Mouse (Mus musculus) lung, adult 2 months (tissue): ENCODE measurements around the gene Il17rb. TPM values are rescaled to one million over a fixed set of nuclear protein-coding genes. Genes with fewer than 3 reads are reported as not detected.

ENCODE experiments used
- DNase-seq: peaks from one replicate; pipeline ENCODE4 v3.0.0; 2022
- H3K4me1 ChIP-seq: fragments of 200-500 bp; 2 replicates; pipeline ENCODE4 v1.6.1; 2011; ENCODE audit warnings: low read length; ENCODE audit not compliant: control insufficient read depth, insufficient read depth
- H3K4me3 ChIP-seq: fragments of 200-500 bp; replicated peaks from 2 replicates; pipeline ENCODE3; 2011; ENCODE audit warnings: low read depth, mild to moderate bottlenecking, control low read depth, low read length; ENCODE audit errors: extremely low read depth
- CTCF ChIP-seq: fragments of 200-500 bp; IDR thresholded peaks from 2 replicates; pipeline ENCODE4 v1.5.1; 2011; ENCODE audit warnings: mild to moderate bottlenecking, low read length, control low read depth; ENCODE audit not compliant: insufficient read depth
- POLR2A ChIP-seq: fragments of 200-500 bp; IDR thresholded peaks from 2 replicates; pipeline ENCODE4 v1.6.1; 2011; ENCODE audit warnings: low read depth, mild to moderate bottlenecking, control low read depth, low read length, borderline replicate concordance; ENCODE audit errors: extremely low read depth
- WGBS: fragments of 180-500 bp; shearing (Covaris S2); methylation state at CpG from one replicate; pipeline ENCODE4 v1.1.7; 2018; 5-methylcytosine and 5-hydroxymethylcytosine counted together
- polyA plus RNA-seq: library from polyadenylated mRNA; depleted of rRNA; stranded (reverse); fragments of >200 nt; gene quantifications from 2 replicates; pipeline ENCODE4 v1.2.3, GENCODE M21; 2012

Il17rb gene
- polyA plus RNA-seq, 1 experiment = 0.64 TPM

GRCm38 (mm10) chr14:29996000-29996751, 12.5 kb downstream of the Il17rb start:
- Histone ChIP-seq H3K4me1 (peaks cover 2% of the 10 kb centered on the region; the same call in 1 of the 2 replicates), H3K4me3 (no peak overlapping the region)
- WGBS = 82% methylated on average over 11 of the region's 11 CpGs
- DNase-seq = no peak
- no peak for TF ChIP-seq POLR2A
- TF ChIP-seq CTCF = no peak

- TF ChIP-seq POLR2A = no peak
- no peak for TF ChIP-seq CTCF
- DNase-seq = no peak
- whole genome bisulfite sequencing = 89% methylated on average over 4 of the region's 4 CpGs
- H3K4me1 ChIP-seq = peaks cover 2% of the 10 kb centered on the region; the same call in 1 of the 2 replicates
- H3K4me3 ChIP-seq = no peak overlapping the region
These were observed 13.7 kb downstream of the Il17rb start for GRCm38 (mm10) chr14:29994976-29995375.

GRCm38 (mm10) chr14:29988337-29988736, 20.4 kb downstream of the Il17rb start:
- DNase-seq = no peak
- no peaks in the 10 kb centered on the region for H3K4me1 ChIP-seq
- WGBS = 95% methylated on average over 4 of the region's 4 CpGs
- TF ChIP-seq CTCF (no peak), POLR2A (no peak)
- no peak overlapping the region for H3K4me3 ChIP-seq

- no peak for DNase-seq
- Histone ChIP-seq H3K4me3 (no peak overlapping the region), H3K4me1 (no peaks in the 10 kb centered on the region)
- TF ChIP-seq CTCF (no peak), POLR2A (no peak)
- 89% methylated on average over 9 of the region's 9 CpGs for WGBS
These were observed 21.0 kb downstream of the Il17rb start for GRCm38 (mm10) chr14:29987739-29988138.

- Histone ChIP-seq H3K4me1 (no peaks in the 10 kb centered on the region), H3K4me3 (no peak overlapping the region)
- 93% methylated on average over 6 of the region's 6 CpGs for WGBS
- no peak for DNase-seq
- TF ChIP-seq POLR2A (no peak), CTCF (no peak)
These were observed 21.4 kb downstream of the Il17rb start for GRCm38 (mm10) chr14:29987276-29987675.

- Histone ChIP-seq H3K4me3 (no peak overlapping the region), H3K4me1 (no peaks in the 10 kb centered on the region)
- 91% methylated on average over 4 of the region's 4 CpGs for WGBS
- no peak for DNase-seq
- no peak for TF ChIP-seq CTCF
- no peak for TF ChIP-seq POLR2A
These were observed 22.6 kb downstream of the Il17rb start for GRCm38 (mm10) chr14:29986096-29986495.

- WGBS = 92% methylated on average over 10 of the region's 10 CpGs
- Histone ChIP-seq H3K4me1 (peaks cover 2% of the 10 kb centered on the region), H3K4me3 (no peak overlapping the region)
- TF ChIP-seq POLR2A (no peak), CTCF (0 out of 2 replicates have a peak, but pooled peaks have one; percentile 30)
- DNase-seq = no peak
These were observed 28.1 kb downstream of the Il17rb start for GRCm38 (mm10) chr14:29980447-29981205.

- DNase-seq = peak; percentile 95
- TF ChIP-seq CTCF (no peak), POLR2A (peak; percentile 71)
- Histone ChIP-seq H3K4me1 (peaks cover 2% of the 10 kb centered on the region), H3K4me3 (peak within 1 kb of the TSS; percentile 100)
- WGBS = under 1% methylated on average over 44 of the region's 44 CpGs
These were observed 30.2 kb downstream of the Il17rb start, which contains the start of gene Actr8 for GRCm38 (mm10) chr14:29978254-29979204. Gene Actr8, plus strand, starts transcription at chr14:29978337.

- TF ChIP-seq POLR2A (no peak), CTCF (no peak)
- H3K4me3 ChIP-seq = no peak overlapping the region
- 94% methylated on average over 6 of the region's 6 CpGs for WGBS
- H3K4me1 ChIP-seq = peaks cover 2% of the 10 kb centered on the region
- DNase-seq = no peak
These were observed 31.8 kb downstream of the Il17rb start for GRCm38 (mm10) chr14:29976927-29977326.
